Mouse (Mus musculus) C2C12 (cell line): ENCODE results near the gene Pak6. TPM values are rescaled to one million over a fixed set of nuclear protein-coding genes. Genes with fewer than 3 reads are reported as not detected.
A peak's percentile ranks its signal among the peaks of the same experiment; 100 is the strongest.

Source experiments
- H3K27me3 ChIP-seq: one replicate; pipeline ENCODE4 v1.6.1; 2011; ENCODE audit not compliant: control insufficient read depth, insufficient read depth, insufficient read length
- H3K36me3 ChIP-seq: one replicate; pipeline ENCODE4 v1.6.1; 2011; ENCODE audit not compliant: control insufficient read depth, insufficient read depth
- H3K4me3 ChIP-seq: one replicate; pipeline ENCODE4 v1.5.1; 2011; ENCODE audit warnings: mild to moderate bottlenecking, control low read depth; ENCODE audit not compliant: poor library complexity, insufficient read depth, severe bottlenecking
- H3K79me2 ChIP-seq: one replicate; pipeline ENCODE4 v1.6.1; 2011; ENCODE audit not compliant: control insufficient read depth, insufficient read depth
- H3K79me3 ChIP-seq: one replicate; pipeline ENCODE4 v1.6.1; 2011; ENCODE audit warnings: low read depth, control low read depth
- H3ac ChIP-seq: one replicate; pipeline ENCODE3; 2011; ENCODE audit warnings: low read depth; ENCODE audit not compliant: control insufficient read depth, insufficient read length
- CEBPB ChIP-seq: IDR thresholded peaks from one replicate; pipeline ENCODE4 v1.6.1; 2011; ENCODE audit warnings: low read depth, mild to moderate bottlenecking, control low read depth, moderate library complexity
- CTCF ChIP-seq: IDR thresholded peaks from one replicate; pipeline ENCODE4 v1.5.1; 2011; ENCODE audit not compliant: control insufficient read depth, insufficient read depth, insufficient read length
- FOSL1 ChIP-seq: IDR thresholded peaks from one replicate; pipeline ENCODE4 v1.8.0; 2011; ENCODE audit warnings: mild to moderate bottlenecking, low read length; ENCODE audit not compliant: poor library complexity, insufficient read depth, severe bottlenecking
- MAX ChIP-seq: IDR thresholded peaks from one replicate; pipeline ENCODE4 v1.6.1; 2011; ENCODE audit warnings: mild to moderate bottlenecking, control low read depth
- MYOD1 ChIP-seq: IDR thresholded peaks from one replicate; pipeline ENCODE4 v1.6.1; 2011; ENCODE audit warnings: low read depth; ENCODE audit not compliant: control insufficient read depth, insufficient read length
- MYOG ChIP-seq: IDR thresholded peaks from one replicate; pipeline ENCODE4 v1.6.1; 2011; ENCODE audit not compliant: control insufficient read depth, insufficient read length; ENCODE audit errors: extremely low read depth
- USF1 ChIP-seq: IDR thresholded peaks from one replicate; pipeline ENCODE4 v1.6.1; 2011; ENCODE audit warnings: low read depth, mild to moderate bottlenecking, control low read depth, moderate library complexity
- polyA plus RNA-seq: library from polyadenylated mRNA; unstranded; fragments of >200 nt; fragmentation: generic; extraction: Trizol; gene quantifications from one replicate; pipeline ENCODE4 v1.2.1, GENCODE M21; 2012; ENCODE audit warnings: missing spikeins

Pak6 gene
- polyA plus RNA-seq, 1 experiment = 0.13 TPM

DNA sequence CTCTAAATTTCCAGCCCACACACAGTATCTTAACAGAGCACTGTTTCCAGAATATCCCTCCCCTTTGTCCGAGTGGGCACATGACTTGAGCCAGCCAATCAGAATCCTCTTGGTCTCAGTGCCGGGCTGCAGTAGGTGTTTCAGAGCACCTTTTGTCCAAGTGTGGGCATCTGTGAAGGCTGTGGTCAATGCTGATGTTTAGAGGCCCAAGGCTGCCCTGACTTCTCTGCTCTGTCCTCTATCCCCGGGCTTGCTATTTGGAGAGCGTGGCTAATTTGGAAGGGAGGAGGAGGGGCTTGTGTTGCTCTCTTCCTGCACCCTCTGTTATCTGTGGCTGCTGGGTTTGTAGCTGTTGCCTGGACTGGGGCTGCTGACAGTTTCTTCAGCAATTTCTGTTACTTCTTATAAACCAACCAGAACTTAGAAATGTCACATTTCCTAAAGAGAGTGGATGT lies 3.1 kb upstream of the Pak6 start:
- no peaks in the 10 kb centered on the region for H3K79me3 ChIP-seq
- no peaks in the 10 kb centered on the region for H3K27me3 ChIP-seq
- no peak overlapping the region for H3ac ChIP-seq
- TF ChIP-seq USF1 = peak; percentile 99
- TF ChIP-seq MYOD1 = no peak
- H3K79me2 ChIP-seq = no peaks in the 10 kb centered on the region
- no peak overlapping the region for H3K4me3 ChIP-seq
- H3K36me3 ChIP-seq = no peaks in the 10 kb centered on the region

- no peaks in the 10 kb centered on the region for H3K27me3 ChIP-seq
- H3K36me3 ChIP-seq = no peaks in the 10 kb centered on the region
- no peaks in the 10 kb centered on the region for H3K79me2 ChIP-seq
- no peaks in the 10 kb centered on the region for H3K79me3 ChIP-seq
- no peak overlapping the region for H3ac ChIP-seq
- no peak for TF ChIP-seq MAX
- no peak for TF ChIP-seq MYOD1
- TF ChIP-seq CTCF = no peak
- no peak for TF ChIP-seq CEBPB
- no peak for TF ChIP-seq MYOG
- TF ChIP-seq FOSL1 = no peak
- no peak for TF ChIP-seq USF1
- H3K4me3 ChIP-seq = no peak overlapping the region
Measured at GRCm38 (mm10) chr2:118661891-118662290, 1.2 kb upstream of the Pak6 start.

DNA sequence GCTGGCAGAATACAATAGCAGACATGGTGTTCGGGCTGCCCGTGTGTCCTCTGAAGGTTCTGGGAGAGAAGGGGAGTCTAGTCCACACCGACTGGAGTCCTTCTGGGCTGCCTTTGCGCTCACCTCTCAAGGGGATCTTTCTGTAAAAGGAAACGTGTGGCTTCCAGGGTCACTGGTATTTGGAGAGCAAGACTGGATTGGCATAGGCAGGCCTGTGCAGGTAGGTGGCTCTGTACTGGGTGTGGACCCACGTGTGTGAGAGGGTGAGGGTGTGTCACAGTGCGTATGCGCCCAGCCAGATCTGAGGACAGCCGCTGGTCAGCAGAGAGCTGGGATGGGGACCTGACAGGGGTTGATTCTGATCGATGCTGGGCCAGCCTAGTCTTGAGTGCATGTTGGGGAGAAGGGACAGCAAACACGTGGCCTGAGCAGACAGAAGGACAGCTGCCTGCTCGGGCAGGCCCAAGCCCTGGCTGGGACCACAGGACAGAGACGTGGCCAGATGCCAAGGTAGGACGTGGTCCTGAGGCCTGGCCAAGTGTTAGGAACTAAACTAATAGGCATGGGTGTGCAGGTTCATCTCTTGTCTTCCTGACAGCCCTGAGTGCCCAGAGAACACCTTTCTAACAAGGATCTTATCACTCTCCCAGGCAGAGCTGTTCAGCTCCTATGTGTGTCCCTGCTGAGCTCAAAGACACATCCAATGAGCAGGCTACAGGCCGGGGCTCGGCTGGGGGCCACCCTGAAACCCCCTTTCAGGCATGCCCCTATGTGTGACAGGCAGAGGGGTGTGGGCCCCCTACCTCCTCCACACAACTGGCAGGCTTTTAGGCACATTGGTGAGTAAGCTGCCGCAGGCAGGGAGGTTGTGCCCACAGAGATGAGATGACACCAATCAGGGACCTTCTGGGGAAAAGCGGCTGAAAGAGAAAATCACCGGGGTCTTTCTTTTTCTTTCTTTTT lies 982 bp downstream of the Pak6 start:
- Histone ChIP-seq H3K79me2 (no peaks in the 10 kb centered on the region), H3K27me3 (no peaks in the 10 kb centered on the region), H3ac (no peak overlapping the region), H3K79me3 (no peaks in the 10 kb centered on the region), H3K4me3 (no peak overlapping the region), H3K36me3 (no peaks in the 10 kb centered on the region)
- TF ChIP-seq MAX = no peak
- TF ChIP-seq CEBPB = no peak
- no peak for TF ChIP-seq FOSL1
- no peak for TF ChIP-seq MYOG
- TF ChIP-seq USF1 = no peak
- no peak for TF ChIP-seq MYOD1
- no peak for TF ChIP-seq CTCF

DNA sequence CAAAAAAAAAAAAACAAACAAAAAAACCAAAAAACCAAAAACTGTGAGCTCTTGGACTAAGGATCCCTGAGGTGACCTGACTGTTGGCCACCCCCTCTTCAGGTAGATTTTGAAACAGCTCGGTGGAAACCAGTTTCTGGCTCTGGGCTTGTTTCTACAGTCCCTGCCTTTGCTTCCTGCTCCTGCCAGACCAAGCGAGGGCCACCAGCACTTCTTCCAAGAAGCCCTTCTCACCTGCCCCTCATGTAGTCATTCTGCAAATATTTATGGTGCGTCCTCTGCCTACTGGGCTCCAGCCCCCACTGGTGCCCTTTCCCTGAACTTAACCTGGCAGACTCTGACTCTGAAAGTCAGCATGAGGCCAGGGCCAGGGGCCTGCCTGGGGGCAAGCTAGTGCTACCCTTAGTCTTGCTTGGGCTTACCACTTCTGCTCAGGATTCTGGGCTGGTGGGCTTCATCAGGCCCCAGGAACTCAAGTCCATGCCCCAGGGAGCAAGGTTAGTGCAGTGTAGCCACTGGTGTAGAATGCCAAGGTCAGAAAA lies 1.9 kb downstream of the Pak6 start:
- H3K79me2 ChIP-seq = no peaks in the 10 kb centered on the region
- H3K4me3 ChIP-seq = no peak overlapping the region
- no peaks in the 10 kb centered on the region for H3K36me3 ChIP-seq
- H3K79me3 ChIP-seq = no peaks in the 10 kb centered on the region
- H3ac ChIP-seq = no peak overlapping the region
- H3K27me3 ChIP-seq = no peaks in the 10 kb centered on the region
- TF ChIP-seq CTCF (no peak), MYOD1 (no peak), FOSL1 (no peak)

DNA sequence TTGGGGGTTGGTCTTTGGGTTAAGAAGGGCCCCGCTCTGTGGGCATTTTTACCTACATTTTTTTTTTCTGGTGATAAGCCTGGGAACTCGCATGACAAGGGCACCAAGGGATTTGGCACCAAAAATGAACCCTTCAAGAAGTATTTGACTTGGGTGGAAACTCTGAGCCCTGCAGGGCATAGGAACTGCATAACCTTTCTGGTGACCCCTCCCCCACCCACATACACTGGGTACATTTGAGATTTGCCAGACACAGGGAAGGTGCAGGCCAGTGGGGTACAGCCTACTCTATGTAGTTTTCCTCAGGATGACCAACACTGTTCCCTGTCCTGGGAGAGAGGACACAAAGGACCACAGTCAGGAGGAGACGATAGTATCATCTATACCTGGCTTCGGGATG lies 2.5 kb downstream of the Pak6 start:
- no peak overlapping the region for H3ac ChIP-seq
- no peaks in the 10 kb centered on the region for H3K36me3 ChIP-seq
- H3K79me2 ChIP-seq = no peaks in the 10 kb centered on the region
- H3K4me3 ChIP-seq = no peak overlapping the region
- H3K79me3 ChIP-seq = no peaks in the 10 kb centered on the region
- H3K27me3 ChIP-seq = no peaks in the 10 kb centered on the region
- TF ChIP-seq FOSL1 = no peak
- TF ChIP-seq USF1 = no peak
- no peak for TF ChIP-seq MAX
- no peak for TF ChIP-seq MYOD1
- TF ChIP-seq CTCF = no peak
- TF ChIP-seq CEBPB = no peak
- TF ChIP-seq MYOG = no peak

GRCm38 (mm10) chr2:118667181-118667580 lies 4.1 kb downstream of the Pak6 start:
- no peak overlapping the region for H3ac ChIP-seq
- no peak overlapping the region for H3K4me3 ChIP-seq
- H3K79me2 ChIP-seq = no peaks in the 10 kb centered on the region
- no peaks in the 10 kb centered on the region for H3K36me3 ChIP-seq
- no peak for TF ChIP-seq CEBPB
- TF ChIP-seq USF1 = no peak
- no peak for TF ChIP-seq CTCF
- no peak for TF ChIP-seq MYOD1
- no peak for TF ChIP-seq MAX
- no peak for TF ChIP-seq FOSL1
- TF ChIP-seq MYOG = no peak
- H3K79me3 ChIP-seq = no peaks in the 10 kb centered on the region
- H3K27me3 ChIP-seq = no peaks in the 10 kb centered on the region
